Mouse (Mus musculus): ENCODE measurements around the gene Mobp. TPM values are rescaled to one million over a fixed set of nuclear protein-coding genes. Genes with fewer than 3 reads are reported as not detected.
"Not testable (repeated sequence)": the region's sequence is repeated elsewhere in the genome, so short reads cannot be mapped to it uniquely, and the experiment has no call there.

The Mobp gene
- not detected in 2 replicates for polyA plus RNA-seq (2014; fragmentation: Nextera tagmentation; extraction: Ambion mirVana)

- Histone ChIP-seq H3K27me3 (ENCODE audit: insufficient read depth, low read length) (no peaks in the 10 kb centered on the region), H3K9me3 (ENCODE audit: low read depth, low read length) (no peaks in the 10 kb centered on the region), H3K36me3 (ENCODE audit: insufficient read depth) (no peaks in the 10 kb centered on the region), H3K27ac (ENCODE audit: low read depth) (no peak within 1 kb of the TSS), H3K4me2 (no peak within 1 kb of the TSS), H3K9ac (no peak within 1 kb of the TSS), H3K4me3 (ENCODE audit: low read depth, low read length) (no peak within 1 kb of the TSS), H3K4me1 (ENCODE audit: insufficient read depth) (no peaks in the 10 kb centered on the region)
- no peak for ATAC-seq (ENCODE audit: insufficient read depth)
- 70% methylated on average over 11 of the region's 11 CpGs for WGBS
- no peak for TF ChIP-seq CTCF (IDR thresholded peaks at IDR 0.05; ENCODE audit: low read depth)
- DNase-seq, result no peak
These were observed at the start of gene Mobp for GRCm38 (mm10) chr9:120149222-120149828. Mobp (plus strand) TSS chr9:120149707.

- DNase-seq (no peak), ATAC-seq (ENCODE audit: insufficient read depth) (no peak)
- Histone ChIP-seq H3K4me3 (ENCODE audit: low read depth, low read length) (no peak overlapping the region), H3K4me1 (ENCODE audit: insufficient read depth) (no peaks in the 10 kb centered on the region), H3K4me2 (no peak overlapping the region), H3K9me3 (ENCODE audit: low read depth, low read length) (peaks cover 3% of the 10 kb centered on the region; the same call in 1 of the 2 replicates), H3K36me3 (ENCODE audit: insufficient read depth) (no peaks in the 10 kb centered on the region), H3K27ac (ENCODE audit: low read depth) (no peak overlapping the region), H3K9ac (no peak overlapping the region), H3K27me3 (ENCODE audit: insufficient read depth, low read length) (no peaks in the 10 kb centered on the region)
- no peak for TF ChIP-seq CTCF (IDR thresholded peaks at IDR 0.05; ENCODE audit: low read depth)
- 92% methylated on average over 2 of the region's 2 CpGs for WGBS
These were observed 48.3 kb upstream of the Mobp start for GRCm38 (mm10) chr9:120101165-120101564.

DNA sequence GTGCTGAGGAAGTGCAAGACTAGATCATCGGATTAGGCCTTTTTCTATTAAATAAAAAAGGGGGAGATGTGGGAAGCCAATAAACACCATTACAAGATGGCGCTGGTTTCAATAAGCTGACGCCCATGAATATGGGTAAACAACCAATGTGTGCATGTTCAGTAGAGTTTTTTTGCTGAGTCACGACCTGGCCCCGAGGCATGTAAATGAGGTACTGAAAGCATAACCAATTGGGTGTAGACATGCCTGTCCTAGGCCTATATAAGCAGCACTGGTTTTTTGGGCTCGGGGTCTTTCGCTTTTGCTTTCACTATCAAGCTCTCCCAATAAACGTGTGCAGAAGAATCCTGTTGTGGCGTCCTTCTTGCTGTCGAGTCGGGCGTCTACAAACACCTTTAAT, 40.6 kb upstream of the Mobp start:
- H3K27ac ChIP-seq (ENCODE audit: low read depth); H3K27me3 ChIP-seq (ENCODE audit: insufficient read depth, low read length); H3K4me1 ChIP-seq (ENCODE audit: insufficient read depth); H3K9ac ChIP-seq; H3K4me3 ChIP-seq (ENCODE audit: low read depth, low read length); ATAC-seq (ENCODE audit: insufficient read depth); DNase-seq; H3K4me2 ChIP-seq; H3K9me3 ChIP-seq (ENCODE audit: low read depth, low read length); H3K36me3 ChIP-seq (ENCODE audit: insufficient read depth): not testable (repeated sequence)
- 93% methylated on average over 12 of the region's 12 CpGs for WGBS

DNA sequence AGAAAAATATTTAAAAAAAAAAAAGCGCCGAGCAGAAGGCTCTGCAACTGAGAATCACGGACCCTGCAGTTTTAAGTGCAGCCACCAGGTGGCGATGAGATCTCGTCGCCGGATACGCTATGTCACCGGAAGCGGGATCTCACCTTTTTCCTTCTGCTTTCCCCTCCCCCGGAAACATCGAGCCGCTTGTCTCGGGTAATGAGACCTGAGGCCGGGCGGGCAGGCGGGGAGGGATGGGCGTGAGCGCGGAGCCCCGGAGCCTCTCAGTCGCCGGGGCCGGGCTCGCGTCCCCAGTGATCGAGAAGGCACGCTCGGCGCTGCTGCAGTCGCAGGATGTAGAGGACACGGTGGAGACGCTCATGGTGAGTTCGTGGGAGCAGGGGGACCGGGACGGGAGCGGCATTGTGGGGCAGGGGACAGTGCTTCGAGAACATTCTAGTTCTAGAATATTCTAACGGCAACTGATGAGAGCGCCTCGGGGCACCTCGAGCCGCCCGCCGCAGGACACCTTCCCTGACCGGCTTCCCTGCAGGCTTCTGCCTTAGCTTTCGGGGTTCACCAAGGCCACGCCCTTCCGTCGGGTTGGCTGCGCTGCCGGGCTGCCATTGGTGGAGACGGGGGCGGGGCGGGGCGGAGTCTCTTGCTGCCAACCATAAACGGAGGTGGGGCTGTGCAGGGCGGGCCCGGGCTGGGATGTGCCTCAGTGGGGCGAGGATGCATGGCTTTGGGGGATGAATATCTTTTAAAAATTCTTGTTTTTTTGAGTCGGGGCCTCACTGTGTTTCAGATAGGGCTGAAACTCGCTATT, 39.1 kb upstream of the Mobp start, which contains the start of gene Slc25a38:
Gene Slc25a38 (plus strand): TSS at position 164 of the 808 bp plus-strand sequence.
- Histone ChIP-seq H3K9me3 (ENCODE audit: low read depth, low read length) (no peaks in the 10 kb centered on the region), H3K27ac (ENCODE audit: low read depth) (peak within 1 kb of the TSS; percentile 96), H3K9ac (peak within 1 kb of the TSS; percentile 71), H3K4me2 (peak within 1 kb of the TSS; percentile 67), H3K4me3 (ENCODE audit: low read depth, low read length) (peak within 1 kb of the TSS; percentile 83), H3K36me3 (ENCODE audit: insufficient read depth) (no peaks in the 10 kb centered on the region), H3K27me3 (ENCODE audit: insufficient read depth, low read length) (no peaks in the 10 kb centered on the region), H3K4me1 (ENCODE audit: insufficient read depth) (0 out of 2 replicates have a peak, but pooled peaks cover 2% of the 10 kb centered on the region)
- DNase-seq (peak; percentile 98), ATAC-seq (ENCODE audit: insufficient read depth) (peak; percentile 99)
- TF ChIP-seq CTCF (IDR thresholded peaks at IDR 0.05; ENCODE audit: low read depth), result peak; percentile 83
- WGBS, result under 1% methylated on average over 62 of the region's 62 CpGs

DNA sequence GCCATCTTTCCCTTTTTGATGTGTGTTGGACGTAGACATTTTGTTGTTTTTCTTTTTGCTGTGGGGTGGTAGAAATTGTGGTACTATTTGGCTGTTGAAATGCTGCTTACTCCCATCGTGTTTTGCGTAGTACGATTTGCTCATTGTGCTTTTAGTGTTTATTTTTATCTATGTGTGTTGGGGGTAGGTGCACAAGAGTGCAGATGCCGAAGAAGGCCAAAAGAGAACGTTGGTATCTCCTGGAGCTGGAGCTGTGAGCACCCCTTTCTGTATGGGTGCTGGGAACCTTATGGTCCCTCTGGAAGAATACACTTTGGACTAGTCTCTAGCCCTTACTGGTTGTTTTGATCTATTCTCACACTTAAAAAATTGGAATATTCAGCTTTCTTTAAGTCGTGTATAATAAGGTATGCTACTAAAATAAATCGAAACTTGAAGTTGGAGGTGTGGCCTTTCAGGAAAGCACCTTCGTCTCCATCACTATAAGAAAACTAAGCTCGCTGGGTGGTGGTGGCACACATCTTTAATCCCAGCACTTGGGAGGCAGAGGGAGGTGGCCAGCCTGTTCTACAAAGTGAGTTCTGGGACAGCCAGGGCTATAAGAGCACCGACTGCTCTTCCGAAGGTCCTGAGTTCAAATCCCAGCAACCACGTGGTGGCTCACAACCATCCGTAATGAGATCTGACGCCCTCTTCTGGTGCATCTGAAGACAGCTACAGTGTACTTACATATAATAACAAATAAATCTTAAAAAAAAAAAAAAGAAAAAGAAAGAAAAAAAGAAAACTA, 38.2 kb upstream of the Mobp start:
- Histone ChIP-seq H3K9ac (peak overlapping the region; percentile 71), H3K9me3 (ENCODE audit: low read depth, low read length) (no peaks in the 10 kb centered on the region), H3K4me3 (ENCODE audit: low read depth, low read length) (peak overlapping the region; percentile 83), H3K27ac (ENCODE audit: low read depth) (peak overlapping the region; percentile 96), H3K27me3 (ENCODE audit: insufficient read depth, low read length) (no peaks in the 10 kb centered on the region), H3K4me1 (ENCODE audit: insufficient read depth) (0 out of 2 replicates have a peak, but pooled peaks cover 2% of the 10 kb centered on the region), H3K4me2 (peak overlapping the region; percentile 67), H3K36me3 (ENCODE audit: insufficient read depth) (no peaks in the 10 kb centered on the region)
- 72% methylated on average over 15 of the region's 15 CpGs for WGBS
- ATAC-seq (ENCODE audit: insufficient read depth), result no peak
- no peak for DNase-seq
- no peak for TF ChIP-seq CTCF (IDR thresholded peaks at IDR 0.05; ENCODE audit: low read depth)

DNA sequence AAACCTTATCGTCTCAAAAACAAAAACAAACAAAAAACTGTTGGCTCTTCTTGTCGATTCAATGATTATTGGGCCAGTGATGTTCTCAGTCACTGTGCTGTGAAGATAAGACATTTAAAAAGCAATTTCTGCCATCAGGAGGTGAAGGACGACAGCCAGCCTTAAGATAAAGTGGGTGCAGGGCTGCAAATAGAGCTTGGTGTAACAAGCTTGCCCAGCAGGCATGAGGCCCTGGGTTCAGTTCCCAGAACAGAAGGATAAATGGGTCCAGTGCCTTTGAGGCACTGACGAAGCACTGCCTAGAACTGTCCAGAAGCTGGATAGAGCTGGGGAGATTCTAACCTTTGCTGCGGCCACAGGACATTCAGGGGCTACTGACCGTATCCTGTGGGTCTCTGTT, 37.0 kb upstream of the Mobp start:
- Histone ChIP-seq H3K27ac (ENCODE audit: low read depth) (no peak overlapping the region), H3K4me1 (ENCODE audit: insufficient read depth) (0 out of 2 replicates have a peak, but pooled peaks cover 2% of the 10 kb centered on the region), H3K9ac (no peak overlapping the region), H3K4me3 (ENCODE audit: low read depth, low read length) (no peak overlapping the region), H3K27me3 (ENCODE audit: insufficient read depth, low read length) (no peaks in the 10 kb centered on the region), H3K36me3 (ENCODE audit: insufficient read depth) (peaks cover 4% of the 10 kb centered on the region), H3K4me2 (no peak overlapping the region), H3K9me3 (ENCODE audit: low read depth, low read length) (no peaks in the 10 kb centered on the region)
- 87% methylated on average over 6 of the region's 6 CpGs for WGBS
- no peak for DNase-seq
- ATAC-seq (ENCODE audit: insufficient read depth), result no peak
- no peak for TF ChIP-seq CTCF (IDR thresholded peaks at IDR 0.05; ENCODE audit: low read depth)

All from lung, embryonic 14.5 days (tissue).